Mouse (Mus musculus) hematopoietic stem cell, adult 5-6 weeks (primary cell): ENCODE measurements around the gene Rab31. TPM values are rescaled to one million over a fixed set of nuclear protein-coding genes. Genes with fewer than 3 reads are reported as not detected.
"Not testable (repeated sequence)": the region's sequence is repeated elsewhere in the genome, so short reads cannot be mapped to it uniquely, and the experiment has no call there.

Experiments
- ATAC-seq, 2 experiments: fragments of 125-278 bp in 1 of 2; replicated peaks in 1 of 2; 2 replicates each; pipeline ENCODE4 v1.8.0; 2016 to 2017; ENCODE audit warnings: inconsistent platforms in 2 of 2, mild to moderate bottlenecking in 2 of 2, moderate number of reproducible peaks in 2 of 2, low read depth in 1 of 2, moderate TSS enrichment in 1 of 2; ENCODE audit not compliant: low FRiP score in 2 of 2, poor library complexity in 2 of 2, severe bottlenecking in 2 of 2, insufficient read depth in 1 of 2, low TSS enrichment in 1 of 2
- total RNA-seq: library from RNA; stranded (forward); fragments of 172-1452, 232-1000 nt; gene quantifications from 2 replicates; pipeline ENCODE4 v1.2.3, GENCODE M21; 2017

Gene Rab31
- total RNA-seq, 1 experiment from 2014 or later, result 67.1 TPM

GRCm38 (mm10) chr17:65629943-65630342 lies 142.6 kb downstream of the Rab31 start:
- no peak for ATAC-seq

GRCm38 (mm10) chr17:65628823-65629532 lies 143.6 kb downstream of the Rab31 start:
- ATAC-seq, result not testable (repeated sequence)

GRCm38 (mm10) chr17:65626301-65626700 lies 146.3 kb downstream of the Rab31 start:
- no peak for ATAC-seq

GRCm38 (mm10) chr17:65625563-65625962 lies 147.0 kb downstream of the Rab31 start:
- ATAC-seq, result no peak

- no peak for ATAC-seq
These were observed 149.4 kb downstream of the Rab31 start for GRCm38 (mm10) chr17:65623130-65623529.

GRCm38 (mm10) chr17:65618431-65618830 lies 154.1 kb downstream of the Rab31 start:
- no peak for ATAC-seq

GRCm38 (mm10) chr17:65615678-65616077 lies 156.9 kb downstream of the Rab31 start:
- no peak for ATAC-seq

- no peak for ATAC-seq
These were observed 158.1 kb downstream of the Rab31 start for GRCm38 (mm10) chr17:65614431-65614830.

- ATAC-seq, result peak; percentile 86 to 92
These were observed 158.8 kb downstream of the Rab31 start, which contains the start of gene Vapa for GRCm38 (mm10) chr17:65613463-65614412. Gene Vapa, minus strand, starts transcription at chr17:65613555.

- ATAC-seq, result 0 out of 4 replicates have a peak, but pooled peaks of 1 of the 2 experiments have one; percentile 1
These were observed 159.4 kb downstream of the Rab31 start for GRCm38 (mm10) chr17:65613142-65613462.

- no peak for ATAC-seq
These were observed 160.0 kb downstream of the Rab31 start for GRCm38 (mm10) chr17:65612391-65613141.

GRCm38 (mm10) chr17:65611721-65612120 lies 160.8 kb downstream of the Rab31 start:
- ATAC-seq, result no peak

- ATAC-seq, result no peak
These were observed 163.8 kb downstream of the Rab31 start for GRCm38 (mm10) chr17:65608743-65609142.

GRCm38 (mm10) chr17:65608312-65608687 lies 164.3 kb downstream of the Rab31 start:
- no peak for ATAC-seq

- ATAC-seq, result no peak
These were observed 164.8 kb downstream of the Rab31 start for GRCm38 (mm10) chr17:65607574-65608311.

GRCm38 (mm10) chr17:65606014-65606413 lies 166.5 kb downstream of the Rab31 start:
- ATAC-seq, result no peak

- peak; percentile 19 to 44; a peak in 2 of 4 replicates for ATAC-seq
These were observed 167.7 kb downstream of the Rab31 start for GRCm38 (mm10) chr17:65604892-65605291.
